Mouse (Mus musculus): ENCODE measurements around the gene Abraxas2.

GRCm38 (mm10) chr7:132925227-132925626, 66.2 kb downstream of the Abraxas2 start:
- no peak for TF ChIP-seq CTCF (IDR thresholded peaks at IDR 0.05)
- no peak for TF ChIP-seq POLR2A (IDR thresholded peaks at IDR 0.05; ENCODE audit: insufficient read depth, low read depth, low read length)
